Mouse (Mus musculus) heart, adult 11 months (tissue): Measurements from ENCODE around the gene Ugt1a8.
A peak's percentile ranks its signal among the peaks of the same experiment; 100 is the strongest.
"Not testable (repeated sequence)": the region's sequence is repeated elsewhere in the genome, so short reads cannot be mapped to it uniquely, and the experiment has no call there.

Source experiments
- DNase-seq: peaks from one replicate; pipeline ENCODE4 v3.0.0; 2022

Ugt1a8 gene

GRCm38 (mm10) chr1:88087513-88087912 lies at the start of gene Ugt1a8:
Gene Ugt1a8, plus strand, starts transcription at chr1:88087813.
- no peak for DNase-seq

DNA sequence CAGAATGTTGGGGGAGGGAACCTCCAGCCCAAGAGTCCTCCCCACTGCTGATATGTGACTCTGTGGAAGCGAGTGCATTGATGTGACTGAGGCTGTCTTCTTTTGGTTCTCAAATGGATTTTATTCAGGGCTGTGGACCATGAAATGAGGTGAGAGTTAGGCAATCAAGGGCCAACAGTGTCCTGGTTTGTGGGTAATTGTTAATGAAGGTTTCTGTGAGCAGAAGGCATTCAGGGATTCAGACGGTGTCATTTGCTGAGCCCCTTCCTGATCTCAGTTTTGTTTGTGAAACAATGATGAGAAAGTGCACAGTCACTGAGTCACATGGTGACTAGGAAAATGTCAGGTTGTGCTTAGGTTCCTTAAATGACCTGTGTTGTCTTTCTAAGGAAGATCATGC lies 44.6 kb upstream of the Ugt1a8 start:
- DNase-seq: not testable (repeated sequence)

DNA sequence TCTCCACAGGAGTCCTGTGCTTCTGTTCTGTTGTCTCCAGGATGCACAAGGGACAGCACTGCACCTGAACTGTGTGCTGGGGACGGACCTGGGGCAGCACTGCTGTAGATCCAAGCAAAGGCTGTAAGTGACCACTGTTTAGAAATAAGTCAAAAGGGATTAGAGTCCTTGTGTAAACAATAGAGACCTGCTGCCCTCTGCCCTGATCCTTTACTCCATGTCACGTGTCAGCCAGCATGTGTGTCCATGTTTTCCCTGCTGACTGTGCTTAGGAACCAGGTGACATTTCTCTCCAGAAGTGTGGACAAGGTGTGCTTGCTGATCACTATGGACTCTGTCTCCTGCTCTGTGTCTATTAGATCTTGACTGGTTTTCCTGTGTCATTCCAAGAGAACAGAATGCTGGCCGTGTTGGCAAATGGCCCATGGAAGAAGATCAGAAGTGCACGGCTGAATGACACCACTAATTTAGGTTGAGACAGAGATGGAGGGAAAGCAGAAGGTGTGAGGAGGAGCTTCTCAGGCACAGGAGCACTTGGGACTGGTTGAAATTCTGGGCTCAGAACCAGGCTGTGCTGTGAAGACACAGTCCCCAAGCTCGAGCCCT lies 42.7 kb upstream of the Ugt1a8 start:
- DNase-seq: not testable (repeated sequence)

DNA sequence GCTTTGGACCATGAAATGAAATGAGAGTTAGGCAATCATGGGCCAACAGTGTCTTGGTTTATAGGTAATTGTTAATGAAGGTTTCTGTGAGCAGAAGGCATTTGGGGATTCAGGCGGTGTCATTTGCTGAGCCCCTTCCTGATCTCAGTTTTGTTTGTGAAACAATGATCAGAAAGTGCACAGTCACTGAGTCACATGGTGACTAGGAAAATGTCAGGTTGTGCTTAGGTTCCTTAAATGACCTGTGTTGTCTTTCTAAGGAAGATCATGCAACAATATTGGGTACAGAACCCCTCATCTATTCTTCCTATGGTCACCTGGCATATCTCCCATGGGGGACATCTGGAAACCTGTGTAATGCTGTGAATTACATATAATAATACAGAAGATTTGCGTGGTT lies 40.2 kb upstream of the Ugt1a8 start:
- not testable (repeated sequence) for DNase-seq

- no peak for DNase-seq
These were observed 32.5 kb upstream of the Ugt1a8 start, which contains the start of gene Ugt1a10 for GRCm38 (mm10) chr1:88055088-88055487. Gene Ugt1a10, plus strand, starts transcription at chr1:88055388.

DNA sequence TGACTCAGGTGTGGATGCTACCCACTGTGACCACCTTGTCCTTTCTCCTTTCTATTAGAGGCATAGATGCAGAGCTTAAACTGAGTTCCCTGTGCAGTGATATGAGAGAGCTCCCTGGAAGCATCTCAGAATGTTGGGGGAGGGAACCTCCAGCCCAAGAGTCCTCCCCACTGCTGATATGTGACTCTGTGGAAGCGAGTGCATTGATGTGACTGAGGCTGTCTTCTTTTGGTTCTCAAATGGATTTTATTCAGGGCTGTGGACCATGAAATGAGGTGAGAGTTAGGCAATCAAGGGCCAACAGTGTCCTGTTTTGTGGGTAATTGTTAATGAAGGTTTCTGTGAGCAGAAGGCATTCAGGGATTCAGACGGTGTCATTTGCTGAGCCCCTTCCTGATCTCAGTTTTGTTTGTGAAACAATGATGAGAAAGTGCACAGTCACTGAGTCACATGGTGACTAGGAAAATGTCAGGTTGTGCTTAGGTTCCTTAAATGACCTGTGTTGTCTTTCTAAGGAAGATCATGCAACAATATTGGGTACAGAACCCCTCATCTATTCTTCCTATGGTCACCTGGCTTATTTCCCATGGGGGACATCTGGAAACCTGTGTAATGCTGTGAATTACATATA lies 21.0 kb upstream of the Ugt1a8 start:
- DNase-seq: peak; percentile 24

DNA sequence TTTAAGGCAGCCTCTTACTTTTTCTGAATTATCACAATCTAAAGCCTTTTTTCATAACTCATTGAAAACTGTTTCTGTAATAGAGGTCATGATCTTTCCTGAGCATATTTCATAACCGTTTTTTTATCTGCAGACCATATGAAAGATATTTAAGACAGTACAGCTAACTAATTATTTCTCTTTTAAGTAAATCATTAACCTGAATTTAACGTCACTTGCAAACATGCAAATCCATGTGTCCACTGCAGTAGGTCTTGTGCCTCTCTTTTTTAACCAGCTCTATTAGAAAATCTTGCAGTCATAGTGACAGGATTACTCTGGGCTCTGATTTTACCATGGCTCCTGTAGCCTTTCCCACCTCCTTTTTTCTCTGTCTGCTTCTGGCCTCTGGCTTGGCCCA lies 17.1 kb upstream of the Ugt1a8 start, which contains the start of gene Ugt1a9:
TSS of gene Ugt1a9 (plus strand) at position 306 of the 400 bp plus-strand sequence.
- peak; percentile 46 for DNase-seq

GRCm38 (mm10) chr1:88070902-88071301 lies 16.7 kb upstream of the Ugt1a8 start:
- no peak for DNase-seq

DNA sequence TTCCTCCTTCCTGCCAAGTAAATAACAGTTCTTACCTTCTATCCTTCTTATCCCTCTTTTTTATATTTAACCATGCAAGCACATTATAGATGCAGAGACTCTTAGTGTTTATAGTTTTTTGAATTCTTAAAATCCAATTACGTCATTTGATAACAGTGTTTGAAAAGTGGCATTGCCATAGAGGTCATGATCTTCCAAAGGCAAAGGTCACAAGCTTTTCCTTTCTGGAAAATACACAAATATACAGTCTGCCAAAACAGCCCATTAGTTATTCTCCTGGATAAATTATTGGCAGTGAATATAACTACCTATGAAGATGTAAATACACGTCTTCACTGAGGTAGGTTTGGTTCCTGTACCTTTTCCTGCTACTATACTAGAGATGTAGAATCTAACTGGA lies 13.1 kb upstream of the Ugt1a8 start:
- DNase-seq: peak; percentile 18

DNA sequence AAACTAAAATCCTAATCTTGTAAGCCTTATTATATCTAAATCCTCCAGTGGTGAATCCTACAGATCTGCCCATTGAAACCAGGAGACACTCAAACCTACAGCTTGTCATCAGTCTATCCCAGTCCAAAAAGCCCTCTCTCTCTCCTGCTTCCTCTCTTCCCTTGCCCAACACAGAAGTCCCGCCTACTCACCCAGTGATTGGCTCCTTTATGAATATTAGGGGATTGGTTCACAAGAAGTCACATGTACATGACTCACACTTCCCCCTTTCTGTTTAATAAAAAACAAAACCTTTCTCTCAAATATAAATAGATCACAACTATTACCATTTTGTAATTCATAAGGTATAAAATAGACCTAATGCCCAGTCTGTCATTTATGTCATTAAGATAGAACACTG lies 10.5 kb upstream of the Ugt1a8 start:
- peak; percentile 69 for DNase-seq

DNA sequence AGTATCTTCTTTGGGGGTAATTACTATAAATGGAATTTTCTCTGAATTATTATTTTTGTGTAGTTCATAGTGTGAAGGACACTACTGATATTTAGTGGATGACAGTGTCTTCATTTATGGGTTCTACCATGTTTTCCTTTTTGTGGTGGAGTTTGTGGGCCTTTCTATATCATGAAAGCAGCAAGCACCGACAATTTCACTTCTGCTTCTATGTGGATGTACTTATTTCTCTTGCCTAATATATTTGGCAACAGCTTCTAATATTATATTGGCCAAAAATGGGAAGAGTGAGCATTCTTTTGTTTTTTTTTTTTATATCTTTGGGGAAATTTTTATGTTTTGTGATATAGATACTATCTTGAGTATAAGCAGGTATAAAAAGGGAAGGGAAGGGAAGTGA lies 5.9 kb upstream of the Ugt1a8 start:
- DNase-seq: no peak

DNA sequence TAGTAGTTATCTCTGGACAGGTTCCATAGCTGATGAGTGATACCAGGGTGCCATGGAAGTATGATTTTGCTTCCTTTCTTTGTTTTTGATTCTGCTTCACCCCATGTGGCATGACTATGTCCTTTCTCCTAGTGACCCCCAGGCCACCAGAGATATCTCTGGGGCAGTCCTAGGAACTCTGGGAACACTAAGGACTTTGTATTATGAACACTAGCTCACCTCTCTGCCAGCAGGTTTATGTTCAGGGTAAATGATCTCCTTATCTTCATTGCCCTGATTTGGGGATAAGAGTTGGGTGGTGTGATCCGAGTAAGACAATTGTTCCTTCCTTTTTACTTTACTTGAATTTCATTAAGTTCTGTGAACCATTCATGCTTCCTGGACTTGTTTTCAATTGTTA lies 1.5 kb upstream of the Ugt1a8 start:
- DNase-seq: no peak

DNA sequence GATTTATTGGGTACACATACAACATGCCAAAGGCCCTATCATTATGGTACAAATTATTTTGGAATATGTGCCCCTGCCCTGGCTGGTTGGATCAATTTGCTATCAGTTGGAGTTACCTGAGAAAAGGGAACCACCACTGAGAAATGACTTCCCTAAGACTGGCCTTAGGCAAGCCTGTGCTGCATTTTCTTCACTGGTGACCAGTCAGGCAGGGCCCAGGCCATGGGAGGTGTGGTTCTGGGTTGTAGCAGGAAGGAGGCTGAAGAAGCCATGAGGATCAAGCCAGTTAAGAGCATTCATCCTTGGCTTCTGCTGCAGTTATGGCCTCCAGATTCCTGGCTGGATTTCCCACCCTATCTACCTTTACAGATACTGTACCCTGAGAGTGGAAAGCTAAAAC lies 4.7 kb downstream of the Ugt1a8 start:
- peak; percentile 78 for DNase-seq

GRCm38 (mm10) chr1:88094270-88094676 lies 6.7 kb downstream of the Ugt1a8 start:
- DNase-seq: peak; percentile 89

DNA sequence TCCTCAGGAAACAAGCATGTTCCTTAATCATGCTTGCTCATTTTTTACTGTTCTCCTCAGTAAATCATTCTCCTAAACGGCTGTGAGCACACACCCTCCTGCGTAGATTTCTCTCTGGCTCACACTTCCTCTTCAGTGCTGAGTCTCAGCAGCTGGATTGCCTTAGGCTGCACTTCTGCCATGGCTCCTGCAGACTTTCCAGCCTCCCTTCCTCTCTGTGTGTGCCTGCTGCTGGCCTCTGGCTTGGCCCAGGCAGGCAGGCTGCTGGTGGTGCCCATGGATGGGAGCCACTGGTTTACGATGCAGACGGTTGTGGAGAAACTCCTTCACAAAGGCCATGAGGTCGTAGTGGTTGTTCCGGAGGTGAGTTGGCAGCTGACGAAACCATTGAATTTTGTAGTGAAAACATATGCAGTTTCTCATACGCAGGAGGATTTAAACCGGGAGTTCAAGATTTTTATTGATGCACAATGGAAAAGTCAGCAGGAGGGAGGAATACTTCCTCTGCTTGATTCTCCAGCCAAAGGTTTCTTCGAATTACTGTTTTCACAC lies 7.4 kb downstream of the Ugt1a8 start, which contains the start of gene Ugt1a7c:
TSS of gene Ugt1a7c (plus strand) at position 122 of the 552 bp plus-strand sequence.
- peak; percentile 96 for DNase-seq

DNA sequence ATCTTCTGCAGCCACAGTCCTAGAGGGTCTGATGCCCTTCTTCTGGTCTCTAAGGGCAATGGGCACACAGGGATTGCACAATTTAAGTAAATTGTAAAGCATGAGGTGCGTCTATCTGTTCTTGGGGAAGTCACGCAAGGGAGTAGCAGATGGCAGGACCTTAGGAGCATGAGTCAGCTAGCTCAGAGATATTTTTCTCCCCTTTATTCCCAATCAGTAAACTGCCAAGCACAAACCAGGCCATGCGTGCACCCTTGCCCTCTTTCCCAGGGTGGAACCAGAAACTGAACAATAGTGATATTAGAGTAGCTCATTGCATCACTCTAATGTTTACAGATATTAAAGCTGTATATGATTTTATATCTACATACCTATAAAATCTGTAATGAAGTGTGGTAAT lies 10.9 kb downstream of the Ugt1a8 start:
- DNase-seq: peak; percentile 83

- DNase-seq: peak; percentile 64
These were observed 12.1 kb downstream of the Ugt1a8 start for GRCm38 (mm10) chr1:88099691-88100090.

GRCm38 (mm10) chr1:88103019-88103418 lies 15.4 kb downstream of the Ugt1a8 start, which contains the start of gene Ugt1a6b:
Gene Ugt1a6b, plus strand, starts transcription at chr1:88103252.
- not testable (repeated sequence) for DNase-seq

- peak; percentile 84 for DNase-seq
These were observed 16.3 kb downstream of the Ugt1a8 start for GRCm38 (mm10) chr1:88103697-88104468.

DNA sequence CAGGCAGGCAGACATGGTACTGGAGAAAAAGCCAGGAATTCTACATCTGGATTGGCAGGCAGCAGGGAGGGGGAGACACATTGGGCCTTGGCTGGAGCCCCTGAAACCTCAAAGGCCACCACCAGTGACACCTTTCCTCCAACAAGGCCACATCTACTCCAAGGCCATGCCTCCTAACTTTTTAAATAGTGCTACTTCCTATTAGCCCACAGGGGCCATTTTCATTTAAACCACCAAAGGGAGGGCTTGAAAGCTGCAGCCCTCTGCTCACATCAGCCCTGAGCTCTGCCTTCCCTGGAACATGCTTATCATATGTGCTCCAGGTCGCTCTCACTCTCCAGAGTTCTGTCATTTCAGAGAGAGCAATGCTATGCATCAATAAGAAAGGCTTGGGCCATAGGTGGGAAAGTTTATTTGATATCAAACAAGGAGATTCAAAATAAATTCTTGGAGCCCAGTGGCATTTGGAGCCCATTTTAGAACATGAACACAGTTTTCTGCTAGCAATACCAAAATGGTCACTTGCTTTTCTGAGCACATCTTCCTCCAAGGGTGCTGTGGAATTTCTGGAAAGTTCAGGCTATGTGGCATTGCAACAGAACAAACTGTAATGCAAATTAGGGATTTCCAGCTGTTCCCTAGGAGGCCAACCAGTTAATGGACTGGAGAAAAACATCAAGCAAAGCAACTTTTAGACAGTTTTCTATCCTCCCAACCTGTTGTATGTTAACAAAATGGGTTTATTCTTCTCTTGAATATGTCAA lies 17.2 kb downstream of the Ugt1a8 start:
- peak; percentile 73 for DNase-seq

DNA sequence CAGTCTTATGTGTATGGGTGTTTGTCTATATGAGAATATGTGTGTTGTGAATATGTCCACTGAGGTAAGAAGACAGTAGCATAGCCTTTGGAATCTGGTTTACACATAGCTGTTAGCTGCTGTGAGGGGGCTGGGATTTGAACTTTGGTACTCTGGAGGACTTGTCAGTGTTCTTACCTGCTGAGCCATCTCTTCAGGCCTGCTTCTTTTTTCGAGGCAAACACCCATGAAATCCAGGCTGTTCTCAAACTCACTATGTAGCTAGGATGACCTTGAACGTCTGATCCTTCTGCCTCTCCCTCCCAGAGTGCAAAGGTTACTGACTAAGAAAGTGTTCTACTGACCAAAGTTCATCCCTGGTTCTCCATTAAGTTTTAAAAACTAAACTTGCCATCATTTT lies 18.0 kb downstream of the Ugt1a8 start:
- peak; percentile 64 for DNase-seq

DNA sequence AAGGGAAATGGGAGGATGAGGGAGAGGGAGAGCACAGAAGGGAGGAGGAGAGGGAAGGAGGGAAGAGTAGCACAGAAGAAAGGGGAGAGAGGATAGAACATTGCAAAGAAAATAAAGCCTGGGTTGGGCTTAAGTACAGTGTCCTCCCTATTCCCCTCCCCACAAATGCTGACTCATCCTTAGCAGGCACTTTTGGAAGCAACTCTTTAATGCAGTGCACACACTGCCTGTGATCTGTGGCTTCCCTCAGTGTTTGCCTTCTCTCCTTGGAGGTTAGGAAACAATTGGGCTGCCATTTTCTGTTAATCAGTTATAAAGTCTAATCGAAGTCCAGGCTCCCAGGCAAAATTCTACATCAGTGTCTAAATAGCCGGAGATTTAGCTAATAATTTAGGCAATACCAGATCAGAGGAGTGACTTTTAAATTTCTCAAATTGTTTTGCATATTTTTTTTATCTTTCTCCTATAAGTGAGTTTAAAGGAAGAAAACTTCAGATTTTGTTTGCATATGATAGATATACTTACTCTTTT lies 21.5 kb downstream of the Ugt1a8 start:
- DNase-seq: peak; percentile 41
